Mouse (Mus musculus): ENCODE measurements around the gene Bfar. TPM values are rescaled to one million over a fixed set of nuclear protein-coding genes. Genes with fewer than 3 reads are reported as not detected.
"Not testable (repeated sequence)": the region's sequence is repeated elsewhere in the genome, so short reads cannot be mapped to it uniquely, and the experiment has no call there.

Bfar gene
- polyA plus RNA-seq (2012; rRNA removed): 30.2 and 31.2 TPM in 2 replicates

DNA sequence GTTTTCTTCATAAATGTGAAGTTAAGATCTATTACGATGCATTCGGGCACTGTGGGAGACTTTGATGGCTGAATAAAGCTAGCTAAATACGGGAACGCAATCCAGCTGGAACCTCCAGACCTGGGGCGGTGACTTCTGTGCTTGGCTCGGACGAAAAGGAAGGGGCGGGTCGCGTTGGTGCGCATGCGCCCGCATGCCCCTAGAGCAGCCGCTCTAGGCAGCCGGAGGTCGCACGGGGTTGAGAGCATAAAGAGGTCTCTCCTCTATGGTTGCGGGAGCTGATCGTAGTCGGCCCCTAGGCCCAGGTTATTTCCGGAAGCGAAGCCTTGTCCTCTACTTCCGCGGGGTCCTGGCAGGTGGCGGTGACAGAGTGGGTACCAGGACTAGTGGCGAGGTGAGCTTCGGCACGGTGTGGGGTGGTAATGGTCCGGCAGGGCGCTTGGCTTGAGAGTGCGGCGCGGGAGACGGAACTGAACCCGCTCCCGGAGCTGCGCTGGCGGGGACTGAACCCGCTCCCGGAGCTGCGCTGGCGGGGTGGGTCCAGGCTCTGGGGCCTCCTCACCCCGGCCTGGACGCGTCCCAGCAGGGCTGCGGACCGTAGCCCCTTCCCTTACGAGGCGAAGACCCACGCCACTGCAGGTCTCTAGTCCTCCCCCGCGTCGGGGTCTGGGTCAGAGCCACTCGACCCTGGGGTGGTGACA lies at the start of gene Bfar, which contains the start of gene 3110001I22Rik:
TSS of gene Bfar (plus strand) at position 174 of the 701 bp plus-strand sequence.
TSS of gene 3110001I22Rik (plus strand) at position 245 of the 701 bp plus-strand sequence.
- TF ChIP-seq POLR2A (IDR thresholded peaks at IDR 0.05; ENCODE audit: low read depth, low read length): peak; percentile 83
- no peak for TF ChIP-seq CTCF (conservative IDR thresholded peaks at IDR 0.05; ENCODE audit: insufficient read depth, insufficient read length, low read depth, low read length)
- Histone ChIP-seq H3K4me3 (ENCODE audit: insufficient read depth, low read depth, low read length) (peak within 1 kb of the TSS; percentile 98), H3K27me3 (replicated peaks; ENCODE audit: control insufficient read depth, insufficient read depth, low read length) (no peaks in the 10 kb centered on the region), H3K4me1 (ENCODE audit: control insufficient read depth, insufficient read depth, low read length) (peaks cover 2% of the 10 kb centered on the region; the same call in 1 of the 2 replicates), H3K27ac (ENCODE audit: insufficient read depth, low read depth, low read length) (peak within 1 kb of the TSS; percentile 90), H3K36me3 (ENCODE audit: control insufficient read depth, insufficient read depth, low read length) (no peaks in the 10 kb centered on the region)
- under 1% methylated on average over 53 of the region's 54 CpGs for WGBS
- DNase-seq: peak; percentile 95

DNA sequence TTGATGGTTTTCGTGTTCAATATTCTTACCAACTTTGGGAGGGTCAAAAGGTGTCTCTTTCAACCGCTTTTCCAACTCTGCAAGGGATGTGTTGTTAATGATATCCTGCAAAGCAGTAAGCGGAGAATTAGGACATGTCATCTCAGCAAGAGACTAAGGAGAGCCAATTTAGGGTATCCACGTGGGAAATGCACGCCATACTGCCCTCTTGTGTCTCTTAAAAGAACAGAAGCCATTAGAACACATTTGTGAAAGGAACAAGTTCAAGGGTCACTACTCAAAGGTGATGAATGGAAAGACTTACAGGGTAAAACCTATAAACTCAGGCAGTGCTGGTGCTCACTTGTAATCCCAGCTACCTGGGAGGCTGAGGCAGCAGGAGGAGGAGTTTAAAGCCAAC lies 43.3 kb upstream of the Bfar start:
- H3K36me3 ChIP-seq (ENCODE audit: control insufficient read depth, insufficient read depth, low read length): peaks cover 1% of the 10 kb centered on the region; the same call in 1 of the 2 replicates
- H3K4me3 ChIP-seq (ENCODE audit: insufficient read depth, low read depth, low read length): no peak overlapping the region
- no peaks in the 10 kb centered on the region for H3K4me1 ChIP-seq (ENCODE audit: control insufficient read depth, insufficient read depth, low read length)
- 56% methylated on average over 5 of the region's 5 CpGs for WGBS
- H3K27me3 ChIP-seq (replicated peaks; ENCODE audit: control insufficient read depth, insufficient read depth, low read length): no peaks in the 10 kb centered on the region
- no peak overlapping the region for H3K27ac ChIP-seq (ENCODE audit: insufficient read depth, low read depth, low read length)
- peak; percentile 14 for DNase-seq
- TF ChIP-seq CTCF (conservative IDR thresholded peaks at IDR 0.05; ENCODE audit: insufficient read depth, insufficient read length, low read depth, low read length): no peak
- TF ChIP-seq POLR2A (IDR thresholded peaks at IDR 0.05; ENCODE audit: low read depth, low read length): no peak

DNA sequence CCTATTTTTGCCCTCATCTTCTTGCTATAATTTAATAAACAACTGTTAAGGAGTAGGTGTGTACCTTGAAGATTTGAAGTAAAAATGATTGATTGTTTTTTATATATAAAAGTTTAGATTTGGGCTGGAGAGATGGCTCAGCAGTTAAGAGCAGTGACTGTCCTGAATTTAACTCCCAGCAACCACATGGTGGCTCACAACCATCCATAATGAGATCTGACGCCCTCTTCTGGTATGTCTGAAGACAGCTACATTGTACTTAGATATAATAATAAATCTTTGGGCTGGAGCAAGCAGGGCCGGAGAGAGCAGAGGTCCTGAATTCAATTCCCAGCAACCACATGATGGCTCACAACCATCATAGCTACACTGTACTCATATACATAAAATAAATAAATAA lies 33.5 kb upstream of the Bfar start:
- H3K4me3 ChIP-seq (ENCODE audit: insufficient read depth, low read depth, low read length); H3K4me1 ChIP-seq (ENCODE audit: control insufficient read depth, insufficient read depth, low read length); H3K27ac ChIP-seq (ENCODE audit: insufficient read depth, low read depth, low read length); H3K36me3 ChIP-seq (ENCODE audit: control insufficient read depth, insufficient read depth, low read length); H3K27me3 ChIP-seq (replicated peaks; ENCODE audit: control insufficient read depth, insufficient read depth, low read length); DNase-seq: not testable (repeated sequence)
- 65% methylated on average over 2 of the region's 2 CpGs for WGBS

GRCm38 (mm10) chr16:13639508-13639907 lies 32.1 kb upstream of the Bfar start:
- WGBS: 80% methylated on average over 5 of the region's 5 CpGs
- no peak overlapping the region for H3K4me3 ChIP-seq (ENCODE audit: insufficient read depth, low read depth, low read length)
- DNase-seq: no peak
- H3K36me3 ChIP-seq (ENCODE audit: control insufficient read depth, insufficient read depth, low read length): peaks cover 3% of the 10 kb centered on the region
- H3K4me1 ChIP-seq (ENCODE audit: control insufficient read depth, insufficient read depth, low read length): no peaks in the 10 kb centered on the region
- TF ChIP-seq CTCF (conservative IDR thresholded peaks at IDR 0.05; ENCODE audit: insufficient read depth, insufficient read length, low read depth, low read length): no peak
- no peak for TF ChIP-seq POLR2A (IDR thresholded peaks at IDR 0.05; ENCODE audit: low read depth, low read length)
- no peak overlapping the region for H3K27ac ChIP-seq (ENCODE audit: insufficient read depth, low read depth, low read length)
- H3K27me3 ChIP-seq (replicated peaks; ENCODE audit: control insufficient read depth, insufficient read depth, low read length): no peaks in the 10 kb centered on the region

GRCm38 (mm10) chr16:13640064-13640463 lies 31.6 kb upstream of the Bfar start:
- H3K27ac ChIP-seq (ENCODE audit: insufficient read depth, low read depth, low read length): no peak overlapping the region
- DNase-seq: peak; percentile 4
- H3K36me3 ChIP-seq (ENCODE audit: control insufficient read depth, insufficient read depth, low read length): peaks cover 3% of the 10 kb centered on the region
- no peaks in the 10 kb centered on the region for H3K4me1 ChIP-seq (ENCODE audit: control insufficient read depth, insufficient read depth, low read length)
- TF ChIP-seq CTCF (conservative IDR thresholded peaks at IDR 0.05; ENCODE audit: insufficient read depth, insufficient read length, low read depth, low read length) (peak; percentile 30; the same call in 1 of the 2 replicates), POLR2A (IDR thresholded peaks at IDR 0.05; ENCODE audit: low read depth, low read length) (no peak)
- H3K27me3 ChIP-seq (replicated peaks; ENCODE audit: control insufficient read depth, insufficient read depth, low read length): no peaks in the 10 kb centered on the region
- WGBS: 82% methylated on average over 7 of the region's 7 CpGs
- no peak overlapping the region for H3K4me3 ChIP-seq (ENCODE audit: insufficient read depth, low read depth, low read length)

DNA sequence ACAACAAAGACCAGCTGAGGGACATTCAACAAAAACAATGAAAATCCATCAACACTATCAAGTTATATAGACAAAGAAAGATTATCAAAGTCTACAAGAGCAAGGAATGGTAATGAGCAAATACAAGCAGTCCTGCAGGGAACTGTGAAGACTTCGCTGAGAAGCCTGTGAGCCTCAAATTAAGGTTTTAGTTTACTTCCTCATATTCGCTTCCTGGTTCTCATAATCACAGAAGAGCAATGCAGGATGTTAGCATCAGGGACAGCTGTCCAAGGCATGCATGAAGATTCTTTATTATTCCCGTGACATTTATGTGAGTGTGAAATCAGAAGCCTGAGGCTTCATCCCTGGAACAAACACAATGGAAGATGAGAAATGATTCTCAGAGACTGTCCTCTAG lies 27.2 kb upstream of the Bfar start:
- no peak overlapping the region for H3K4me3 ChIP-seq (ENCODE audit: insufficient read depth, low read depth, low read length)
- no peaks in the 10 kb centered on the region for H3K27me3 ChIP-seq (replicated peaks; ENCODE audit: control insufficient read depth, insufficient read depth, low read length)
- WGBS: 79% methylated on average over 3 of the region's 3 CpGs
- peaks cover 9% of the 10 kb centered on the region for H3K36me3 ChIP-seq (ENCODE audit: control insufficient read depth, insufficient read depth, low read length)
- H3K27ac ChIP-seq (ENCODE audit: insufficient read depth, low read depth, low read length): no peak overlapping the region
- TF ChIP-seq CTCF (conservative IDR thresholded peaks at IDR 0.05; ENCODE audit: insufficient read depth, insufficient read length, low read depth, low read length) (no peak), POLR2A (IDR thresholded peaks at IDR 0.05; ENCODE audit: low read depth, low read length) (no peak)
- H3K4me1 ChIP-seq (ENCODE audit: control insufficient read depth, insufficient read depth, low read length): no peaks in the 10 kb centered on the region
- no peak for DNase-seq

- no peak overlapping the region for H3K27ac ChIP-seq (ENCODE audit: insufficient read depth, low read depth, low read length)
- 85% methylated on average over 4 of the region's 4 CpGs for WGBS
- no peak for TF ChIP-seq CTCF (conservative IDR thresholded peaks at IDR 0.05; ENCODE audit: insufficient read depth, insufficient read length, low read depth, low read length)
- no peak for TF ChIP-seq POLR2A (IDR thresholded peaks at IDR 0.05; ENCODE audit: low read depth, low read length)
- H3K4me1 ChIP-seq (ENCODE audit: control insufficient read depth, insufficient read depth, low read length): no peaks in the 10 kb centered on the region
- H3K27me3 ChIP-seq (replicated peaks; ENCODE audit: control insufficient read depth, insufficient read depth, low read length): no peaks in the 10 kb centered on the region
- no peak for DNase-seq
- H3K36me3 ChIP-seq (ENCODE audit: control insufficient read depth, insufficient read depth, low read length): peaks cover 10% of the 10 kb centered on the region
- H3K4me3 ChIP-seq (ENCODE audit: insufficient read depth, low read depth, low read length): no peak overlapping the region
These were observed 25.7 kb upstream of the Bfar start for GRCm38 (mm10) chr16:13645930-13646329.
